Mouse (Mus musculus) heart, postnatal 0 days (tissue): Measurements from ENCODE around the gene Arid3b. TPM values are rescaled to one million over a fixed set of nuclear protein-coding genes. Genes with fewer than 3 reads are reported as not detected.

Source experiments
- ATAC-seq: fragments of 200-750 bp; cut with Nextera tagmentation; 2 replicates; pipeline ENCODE4 v1.8.0; 2017; ENCODE audit warnings: low read depth, moderate number of reproducible peaks, moderate library complexity; ENCODE audit not compliant: insufficient read depth
- DNase-seq: peaks from one replicate; pipeline ENCODE4 v3.0.0-alpha.2; 2016; ENCODE audit warnings: low spot score
- H3K27ac ChIP-seq: fragments of 300-500 bp; sonication (generic); 2 replicates; pipeline ENCODE4 v1.5.1; 2014; ENCODE audit warnings: low read depth, mild to moderate bottlenecking
- H3K27me3 ChIP-seq: fragments of 300-500 bp; sonication (generic); 2 replicates; pipeline ENCODE4 v1.6.1; 2014; ENCODE audit warnings: low read length, mixed read lengths; ENCODE audit not compliant: control insufficient read depth, insufficient read depth
- H3K36me3 ChIP-seq: fragments of 300-500 bp; sonication (generic); replicated peaks from 2 replicates; pipeline ENCODE4 v1.6.1; 2014; ENCODE audit warnings: low read length, mixed read lengths; ENCODE audit not compliant: control insufficient read depth, insufficient read depth
- H3K4me1 ChIP-seq: fragments of 300-500 bp; sonication (generic); 2 replicates; pipeline ENCODE4 v1.6.1; 2014; ENCODE audit warnings: antibody characterized with exemption; ENCODE audit not compliant: control insufficient read depth, insufficient read depth
- H3K4me2 ChIP-seq: fragments of 300-500 bp; sonication (generic); 2 replicates; pipeline ENCODE4 v1.6.1; 2014; ENCODE audit warnings: low read depth, mild to moderate bottlenecking, low read length, moderate library complexity
- H3K4me3 ChIP-seq: fragments of 300-500 bp; sonication (generic); 2 replicates; pipeline ENCODE4 v1.5.1; 2014; ENCODE audit warnings: low read depth, low read length
- H3K9ac ChIP-seq: fragments of 300-500 bp; sonication (generic); replicated peaks from 2 replicates; pipeline ENCODE4 v1.6.1; 2014; ENCODE audit warnings: low read depth, low read length, mixed read lengths
- H3K9me3 ChIP-seq: fragments of 300-500 bp; sonication (generic); replicated peaks from 2 replicates; pipeline ENCODE4 v1.6.1; 2016; ENCODE audit warnings: low read length; ENCODE audit not compliant: control insufficient read depth
- CTCF ChIP-seq: IDR thresholded peaks from 2 replicates; pipeline ENCODE4 v1.5.1; 2016; ENCODE audit warnings: antibody characterized with exemption, control low read depth, low read depth
- EP300 ChIP-seq: IDR thresholded peaks from 2 replicates; pipeline ENCODE4 v1.6.1; 2016; ENCODE audit warnings: antibody characterized with exemption, low read depth
- WGBS: fragments of 180-500 bp; shearing (Covaris S2); extraction: QIAGEN DNeasy Blood & Tissue Kit; methylation state at CpG from one replicate; pipeline ENCODE4 v1.1.7; 2014; 5-methylcytosine and 5-hydroxymethylcytosine counted together
- polyA plus RNA-seq: library from polyadenylated mRNA; unstranded; fragments of >200 nt; fragmentation: Nextera tagmentation; extraction: Ambion mirVana; gene quantifications from 2 replicates; pipeline ENCODE4 v1.2.1, GENCODE M21; 2015
- total RNA-seq: library from RNA; depleted of rRNA; stranded (reverse); fragments of >200 nt; gene quantifications from 2 replicates; pipeline ENCODE4 v1.2.3, GENCODE M21; 2014; ENCODE audit warnings: low replicate concordance

The Arid3b gene
- total and polyA plus RNA-seq, 2 experiments from 2014 or later: 5.2 to 7.3 TPM

- no peak for TF ChIP-seq CTCF
- no peak for TF ChIP-seq EP300
- Histone ChIP-seq H3K36me3 (no peaks in the 10 kb centered on the region; the same call in 1 of the 2 replicates), H3K4me2 (no peak overlapping the region), H3K4me1 (peaks cover 60% of the 10 kb centered on the region), H3K9me3 (no peaks in the 10 kb centered on the region), H3K9ac (no peak overlapping the region), H3K27me3 (no peaks in the 10 kb centered on the region), H3K27ac (peak overlapping the region; percentile 48; the same call in 1 of the 2 replicates), H3K4me3 (no peak overlapping the region)
- no peak for DNase-seq
- no peak for ATAC-seq
- WGBS: 36% methylated on average over 1 of the region's 1 CpGs
These were observed 22.6 kb downstream of the Arid3b start for GRCm38 (mm10) chr9:57814014-57814413.

GRCm38 (mm10) chr9:57811793-57812733 is 24.5 kb downstream of the Arid3b start:
- no peaks in the 10 kb centered on the region for H3K9me3 ChIP-seq
- H3K27ac ChIP-seq: no peak overlapping the region
- ATAC-seq: no peak
- H3K36me3 ChIP-seq: no peaks in the 10 kb centered on the region; the same call in 1 of the 2 replicates
- no peak for DNase-seq
- no peak overlapping the region for H3K9ac ChIP-seq
- 39% methylated on average over 8 of the region's 8 CpGs for WGBS
- H3K4me2 ChIP-seq: no peak overlapping the region
- H3K4me1 ChIP-seq: peaks cover 55% of the 10 kb centered on the region
- H3K27me3 ChIP-seq: no peaks in the 10 kb centered on the region
- no peak overlapping the region for H3K4me3 ChIP-seq
- TF ChIP-seq CTCF (peak; percentile 22; the same call in 1 of the 2 replicates), EP300 (no peak)

GRCm38 (mm10) chr9:57810691-57811090 is 25.9 kb downstream of the Arid3b start:
- H3K36me3 ChIP-seq: no peaks in the 10 kb centered on the region; the same call in 1 of the 2 replicates
- H3K27me3 ChIP-seq: no peaks in the 10 kb centered on the region
- peaks cover 51% of the 10 kb centered on the region for H3K4me1 ChIP-seq
- no peak overlapping the region for H3K27ac ChIP-seq
- no peak overlapping the region for H3K4me3 ChIP-seq
- no peak overlapping the region for H3K9ac ChIP-seq
- TF ChIP-seq EP300 (no peak), CTCF (no peak)
- DNase-seq (no peak), ATAC-seq (no peak)
- no peak overlapping the region for H3K4me2 ChIP-seq
- 76% methylated on average over 3 of the region's 3 CpGs for WGBS
- H3K9me3 ChIP-seq: no peaks in the 10 kb centered on the region

DNA sequence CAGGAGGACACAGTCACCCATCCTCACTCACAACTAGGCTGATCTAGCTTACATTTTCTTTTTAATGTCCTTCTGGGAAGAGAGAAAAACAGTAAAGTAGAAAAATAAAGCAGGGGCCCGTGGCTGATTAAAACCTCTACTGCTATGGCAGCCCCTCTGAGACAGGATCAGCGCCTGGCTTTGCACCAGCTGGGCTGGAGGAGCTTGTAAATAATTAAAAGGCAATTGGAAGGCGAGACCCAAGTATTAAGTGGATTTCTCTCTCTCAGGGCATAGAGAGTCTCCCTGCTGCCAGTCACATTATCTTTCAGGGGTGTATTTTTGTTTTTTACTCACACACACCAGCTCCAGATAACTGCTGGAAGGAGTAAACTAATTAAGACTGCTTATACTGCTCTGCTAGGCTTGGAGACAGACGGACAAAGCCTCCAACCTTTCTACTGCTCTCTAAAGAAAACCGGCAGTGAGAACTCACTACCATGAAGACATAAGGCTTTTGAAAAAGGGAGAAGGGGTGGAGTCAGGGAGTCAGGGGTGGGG is 27.8 kb downstream of the Arid3b start:
- WGBS: 68% methylated on average over 5 of the region's 5 CpGs
- H3K4me3 ChIP-seq: no peak overlapping the region
- H3K27me3 ChIP-seq: no peaks in the 10 kb centered on the region
- ATAC-seq (no peak), DNase-seq (no peak)
- H3K36me3 ChIP-seq: no peaks in the 10 kb centered on the region; the same call in 1 of the 2 replicates
- peaks cover 51% of the 10 kb centered on the region for H3K4me1 ChIP-seq
- H3K27ac ChIP-seq: no peak overlapping the region
- no peak overlapping the region for H3K9ac ChIP-seq
- no peak overlapping the region for H3K4me2 ChIP-seq
- TF ChIP-seq EP300 (no peak), CTCF (no peak)
- H3K9me3 ChIP-seq: no peaks in the 10 kb centered on the region

DNA sequence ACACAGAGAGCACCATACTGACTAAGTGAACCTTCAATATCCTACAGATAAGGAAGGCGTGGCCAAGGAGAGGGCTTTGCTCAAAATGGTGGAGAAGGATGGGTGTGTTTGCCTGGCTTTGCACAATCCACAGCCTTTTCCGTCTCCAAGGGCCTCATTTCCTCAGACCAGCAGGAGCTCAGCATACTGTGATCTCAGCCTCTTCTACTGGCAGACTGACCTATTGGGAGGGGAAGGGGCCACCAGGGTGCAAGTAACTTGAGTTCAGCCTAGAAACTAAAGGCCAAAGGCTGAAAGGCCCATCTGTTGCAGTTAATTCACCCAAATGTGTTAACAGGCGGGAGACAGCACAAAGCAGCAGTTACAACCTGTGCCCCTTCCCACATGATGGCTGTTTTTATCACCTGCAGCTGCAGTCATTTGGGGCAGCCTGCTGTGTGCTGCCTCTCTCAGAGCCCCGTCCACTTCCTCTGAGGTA is 29.4 kb downstream of the Arid3b start:
- WGBS: 71% methylated on average over 4 of the region's 4 CpGs
- no peaks in the 10 kb centered on the region; the same call in 1 of the 2 replicates for H3K36me3 ChIP-seq
- H3K9me3 ChIP-seq: no peaks in the 10 kb centered on the region
- no peak for TF ChIP-seq EP300
- no peak for TF ChIP-seq CTCF
- peaks cover 43% of the 10 kb centered on the region for H3K4me1 ChIP-seq
- no peak overlapping the region for H3K4me2 ChIP-seq
- ATAC-seq (no peak), DNase-seq (no peak)
- H3K4me3 ChIP-seq: no peak overlapping the region
- no peak overlapping the region for H3K27ac ChIP-seq
- no peak overlapping the region for H3K9ac ChIP-seq
- H3K27me3 ChIP-seq: no peaks in the 10 kb centered on the region
